Mouse (Mus musculus): Measurements from ENCODE around the gene Hexdc. TPM values are rescaled to one million over a fixed set of nuclear protein-coding genes. Genes with fewer than 3 reads are reported as not detected.

Gene Hexdc
- total RNA-seq (2015) (2.5 and 3.8 TPM in 2 replicates), total RNA-seq (2017) (5.7 and 6.3 TPM in 2 replicates)

DNA sequence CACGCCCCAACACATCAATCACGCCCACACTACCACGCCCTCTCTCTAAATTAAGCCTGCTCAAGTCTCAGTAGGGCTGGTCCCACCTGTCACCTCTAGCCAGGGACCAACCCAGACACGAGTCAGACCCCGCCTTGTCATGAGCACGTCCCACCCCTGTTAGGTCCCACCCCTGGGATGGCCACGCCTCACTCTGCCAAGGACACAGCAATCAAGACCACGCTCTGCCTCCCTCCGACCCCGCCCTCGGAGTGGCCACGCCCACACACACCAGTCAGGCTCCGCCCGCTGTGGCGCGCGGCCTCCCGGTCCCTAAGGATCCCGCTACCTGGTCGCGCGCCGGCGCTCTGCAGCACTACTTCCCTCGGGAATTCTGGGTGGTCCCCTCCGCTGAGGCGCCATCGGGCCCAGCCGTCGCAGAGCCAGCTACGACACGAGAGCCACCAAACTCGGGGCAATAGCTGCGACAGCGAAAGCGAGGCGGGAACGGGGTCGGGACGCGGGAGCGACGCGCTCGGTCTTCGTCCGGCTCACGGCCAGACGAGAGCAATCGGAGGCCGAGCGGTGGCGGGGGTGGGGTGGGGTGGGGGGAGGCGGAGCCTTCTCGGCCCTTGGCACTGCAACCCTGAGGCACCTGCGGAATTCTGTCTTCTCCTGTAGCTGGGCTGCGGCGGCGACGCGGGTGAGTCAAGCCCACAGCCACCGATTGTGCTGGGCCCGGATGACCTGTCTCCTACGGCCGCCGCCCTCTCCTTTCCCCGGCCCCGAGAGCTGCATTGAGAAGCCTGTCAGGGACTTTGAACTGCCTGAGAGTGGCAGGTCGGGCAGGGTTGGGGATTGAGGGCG lies at the start of gene Hexdc, which contains the start of gene Ogfod3:
TSS of gene Hexdc (plus strand) at position 273 of the 846 bp plus-strand sequence.
TSS of gene Ogfod3 (minus strand) at position 551 of the 846 bp plus-strand sequence.
- ATAC-seq (replicated peaks; ENCODE audit: poor library complexity) = peak; percentile 96

DNA sequence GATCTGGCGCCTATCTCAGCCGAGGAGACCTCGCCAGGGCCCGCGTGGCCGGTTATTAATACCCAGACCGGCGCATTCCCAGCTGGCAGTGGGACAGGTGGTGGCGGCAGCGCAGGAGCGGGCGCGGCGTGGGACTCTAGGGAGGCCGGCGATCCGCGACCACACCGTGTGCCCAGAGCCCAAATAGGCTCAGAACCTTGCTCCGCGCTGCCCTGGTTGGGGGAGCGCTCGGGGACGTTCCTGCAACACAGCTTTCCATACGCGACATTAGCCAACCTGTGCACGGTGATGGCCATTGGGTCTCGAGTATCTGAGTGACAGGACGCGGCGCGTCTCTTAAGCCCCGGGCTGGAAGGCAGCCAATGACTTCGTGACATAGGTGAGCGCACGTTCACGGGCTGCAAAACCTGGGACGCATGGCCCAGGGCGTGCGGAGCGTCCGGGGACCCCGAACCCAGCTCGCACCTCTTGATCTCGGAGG lies 47.8 kb upstream of the Hexdc start:
- ATAC-seq (replicated peaks; ENCODE audit: poor library complexity) = peak; percentile 29; the same call in 1 of the 2 replicates

DNA sequence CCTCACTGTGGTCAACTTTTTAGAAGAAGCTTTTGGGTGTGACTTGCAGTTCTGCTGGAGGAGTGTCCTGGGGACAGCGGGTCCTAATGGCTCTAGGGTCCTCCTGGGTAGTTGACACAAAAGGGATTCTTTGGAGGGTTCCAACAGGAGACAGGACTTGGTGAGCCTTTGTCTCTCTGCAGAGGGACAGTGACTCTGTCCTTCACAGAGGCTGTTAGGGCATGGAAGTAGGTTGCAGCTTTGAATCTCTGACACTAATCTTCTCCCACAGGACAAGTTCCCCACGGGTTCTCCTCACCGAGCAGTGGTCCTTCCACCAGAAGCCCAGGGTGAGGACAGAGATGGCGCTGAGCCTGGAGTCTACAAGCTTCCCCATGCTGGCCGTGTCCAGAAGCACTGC lies 44.3 kb upstream of the Hexdc start, which contains the start of gene Uts2r:
TSS of gene Uts2r (plus strand) at position 301 of the 400 bp plus-strand sequence.
- ATAC-seq (replicated peaks; ENCODE audit: poor library complexity) = no peak

DNA sequence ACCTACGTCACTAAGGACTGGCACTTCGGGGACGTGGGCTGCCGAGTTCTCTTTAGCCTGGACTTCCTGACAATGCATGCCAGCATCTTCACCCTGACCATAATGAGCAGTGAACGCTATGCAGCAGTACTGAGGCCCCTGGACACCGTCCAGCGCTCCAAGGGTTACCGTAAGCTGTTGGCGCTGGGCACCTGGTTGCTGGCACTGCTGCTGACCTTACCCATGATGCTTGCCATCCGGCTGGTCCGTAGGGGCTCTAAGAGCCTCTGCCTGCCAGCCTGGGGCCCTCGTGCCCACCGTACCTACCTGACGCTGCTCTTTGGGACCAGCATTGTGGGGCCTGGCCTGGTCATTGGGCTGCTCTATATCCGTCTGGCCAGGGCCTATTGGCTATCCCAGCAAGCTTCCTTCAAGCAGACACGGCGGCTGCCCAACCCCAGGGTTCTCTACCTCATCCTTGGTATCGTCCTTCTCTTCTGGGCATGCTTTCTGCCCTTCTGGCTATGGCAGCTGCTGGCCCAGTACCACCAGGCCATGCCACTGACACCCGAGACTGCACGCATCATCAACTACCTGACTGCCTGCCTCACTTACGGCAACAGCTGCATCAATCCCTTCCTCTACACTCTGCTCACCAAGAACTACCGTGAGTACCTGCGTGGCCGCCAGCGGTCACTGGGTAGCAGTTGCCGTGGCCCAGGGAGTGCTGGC lies 43.4 kb upstream of the Hexdc start:
- no peak for ATAC-seq (replicated peaks; ENCODE audit: poor library complexity)

DNA sequence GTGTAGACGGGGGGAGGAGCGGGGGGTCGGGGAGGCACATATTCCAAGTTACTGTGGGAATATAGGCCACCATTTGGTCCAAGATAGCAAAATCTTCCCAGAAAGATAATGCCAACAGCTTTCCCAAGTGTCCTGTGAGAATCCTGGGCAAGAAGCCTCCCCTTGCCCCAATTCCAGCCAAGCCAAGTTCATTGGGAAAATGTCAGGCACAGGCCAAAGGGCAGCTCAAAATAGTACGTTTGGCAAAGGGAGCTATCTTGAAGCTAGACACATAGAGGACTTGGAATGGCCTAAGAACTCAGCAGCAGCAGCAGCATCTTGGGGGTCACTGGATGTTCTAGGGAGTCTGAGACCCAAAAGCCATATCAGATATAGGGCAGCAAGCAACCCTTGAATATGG lies 40.5 kb upstream of the Hexdc start:
- ATAC-seq (replicated peaks; ENCODE audit: poor library complexity) = no peak

DNA sequence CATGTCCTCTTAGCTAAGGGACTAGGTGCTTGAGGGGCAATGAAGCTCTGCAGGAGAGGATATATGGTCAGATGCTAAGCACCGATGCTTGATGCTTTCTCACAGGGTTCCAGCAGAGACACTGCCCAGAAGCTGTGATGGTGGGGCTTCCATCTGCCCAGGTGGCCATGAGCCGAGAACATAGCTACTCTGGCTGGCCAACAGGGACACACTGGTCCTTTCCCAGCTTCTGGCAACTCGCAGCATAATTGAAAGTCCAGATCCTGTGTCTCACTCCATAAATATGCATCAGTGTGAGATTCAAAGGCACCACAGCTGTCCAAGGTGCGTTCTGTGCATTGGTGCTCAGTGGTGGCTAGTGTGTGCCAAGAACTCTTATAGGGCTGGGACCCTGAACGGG lies 31.0 kb upstream of the Hexdc start:
- no peak for ATAC-seq (replicated peaks; ENCODE audit: poor library complexity)

DNA sequence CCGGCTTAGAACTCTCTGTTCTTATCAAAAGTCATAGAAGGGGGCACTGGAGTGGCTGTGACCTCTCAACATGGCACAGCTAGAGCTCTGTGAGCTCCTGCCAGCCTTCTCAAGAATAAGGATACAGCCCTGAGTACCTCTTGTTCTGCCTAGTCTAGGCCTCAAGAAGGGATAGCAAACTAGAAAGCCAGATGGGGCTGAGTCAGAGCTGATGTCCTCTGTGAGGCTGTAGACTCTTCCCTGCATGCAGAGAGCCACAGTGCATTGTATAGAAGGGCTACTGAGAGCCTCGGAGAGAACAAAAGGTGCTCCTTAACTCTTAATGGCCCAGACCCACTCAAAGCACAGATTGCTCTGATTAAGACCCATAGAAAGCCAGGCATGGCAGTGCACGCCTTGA lies 30.0 kb upstream of the Hexdc start:
- ATAC-seq (replicated peaks; ENCODE audit: poor library complexity) = no peak

DNA sequence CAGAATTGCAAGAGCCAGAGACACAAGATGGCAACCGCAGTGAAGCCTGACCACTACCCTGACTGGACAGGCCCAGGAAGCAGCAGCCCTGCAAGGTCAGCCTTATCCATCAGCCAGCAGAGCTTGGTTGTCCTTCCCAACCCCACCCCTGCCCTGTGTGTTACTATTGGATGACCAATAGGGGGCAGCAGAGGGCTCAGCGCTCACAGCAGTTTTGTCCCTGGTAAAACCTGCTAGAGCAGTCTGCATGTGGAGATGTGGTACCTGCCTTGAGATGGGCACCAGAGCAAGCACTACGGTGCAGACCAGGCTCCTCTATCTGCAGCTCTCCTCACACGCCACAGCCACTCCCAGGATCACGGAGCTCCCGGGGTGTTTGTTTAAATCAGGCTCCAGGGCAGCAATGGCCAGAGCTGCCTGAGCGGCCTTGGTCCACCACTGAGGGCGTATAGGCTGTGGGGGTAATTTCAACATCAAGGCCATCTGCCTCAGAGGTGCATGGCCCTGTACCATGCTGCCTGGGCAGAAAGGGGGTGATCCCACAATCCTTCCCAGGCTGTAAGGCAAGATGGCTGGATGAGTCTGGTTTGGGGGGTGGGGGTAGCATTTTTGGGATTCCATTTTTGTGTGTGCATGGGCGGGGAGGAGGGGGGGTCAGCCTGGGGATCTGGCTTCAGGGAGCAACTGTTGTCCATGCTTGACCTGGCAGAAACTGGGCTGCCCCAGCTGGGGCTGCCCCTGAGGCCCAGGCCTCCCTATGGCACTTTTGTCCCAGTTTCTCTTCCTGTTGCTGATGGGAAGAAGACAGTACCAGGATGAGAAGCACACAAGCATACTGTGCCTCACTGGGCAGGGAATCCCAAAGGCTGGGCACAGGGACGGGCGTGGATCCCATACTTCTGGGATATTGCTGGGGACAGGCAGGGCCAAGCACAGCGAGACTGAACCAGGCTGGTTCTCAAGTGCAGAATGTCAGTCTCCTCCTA lies 27.7 kb upstream of the Hexdc start:
- ATAC-seq (replicated peaks; ENCODE audit: poor library complexity) = peak; percentile 94

DNA sequence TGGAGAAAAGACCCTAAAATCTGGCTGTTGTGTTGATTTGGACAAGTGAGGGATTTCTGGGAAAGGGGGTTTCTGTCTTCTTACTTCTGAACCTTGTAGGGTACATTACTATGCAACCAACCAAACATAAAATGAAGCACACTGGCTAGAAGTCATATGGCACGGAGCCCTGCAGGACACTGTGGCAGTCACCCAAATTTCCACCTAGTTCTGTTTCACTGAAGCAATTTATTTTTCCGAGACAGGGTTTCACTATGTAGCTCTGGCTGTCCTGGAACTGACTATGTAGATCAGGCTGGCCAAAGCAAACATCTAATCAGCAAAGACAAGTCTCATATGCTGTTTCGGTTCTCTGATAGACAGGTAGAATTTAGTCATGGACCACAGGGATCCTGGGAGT lies 14.6 kb upstream of the Hexdc start:
- ATAC-seq (replicated peaks; ENCODE audit: poor library complexity) = no peak

DNA sequence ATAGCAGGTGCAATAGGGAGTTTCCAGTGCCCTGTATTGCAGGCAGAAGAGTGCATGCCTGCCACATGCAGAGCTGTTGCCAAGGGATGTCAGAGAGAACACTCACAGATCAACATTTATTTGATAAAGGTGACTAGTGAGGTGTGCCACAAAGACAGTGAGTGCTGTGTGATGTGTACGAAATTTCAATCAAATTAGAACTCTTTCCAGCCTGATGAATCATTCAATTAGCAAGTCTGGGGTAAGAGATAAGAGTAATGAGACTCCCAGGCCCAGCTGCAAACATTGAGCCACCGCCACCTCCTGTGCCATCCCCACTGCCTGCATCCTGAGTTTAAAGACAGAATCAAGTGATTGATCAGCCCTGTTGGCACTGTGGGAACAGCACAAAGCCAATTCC lies 11.5 kb upstream of the Hexdc start:
- peak; percentile 37; the same call in 1 of the 2 replicates for ATAC-seq (replicated peaks; ENCODE audit: poor library complexity)

DNA sequence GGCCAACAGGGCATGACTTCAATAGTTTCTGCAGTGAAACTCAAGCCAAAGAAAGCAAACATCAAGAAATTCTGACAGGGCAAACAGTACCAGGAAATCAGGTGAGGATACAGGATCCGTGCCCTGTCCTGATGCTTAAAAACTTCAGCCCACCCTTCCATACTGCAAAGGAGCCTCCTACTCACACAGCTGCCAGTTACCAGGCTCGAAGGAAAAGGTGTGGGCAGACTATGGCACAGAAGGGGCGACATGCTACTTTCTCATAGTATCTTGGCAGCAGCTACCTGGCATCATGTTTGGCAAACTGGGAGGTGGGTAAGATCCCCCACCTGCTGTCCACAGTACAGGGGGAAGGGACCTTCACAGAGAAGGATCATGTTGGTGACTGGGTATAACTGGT lies 10.8 kb upstream of the Hexdc start:
- ATAC-seq (replicated peaks; ENCODE audit: poor library complexity) = no peak

DNA sequence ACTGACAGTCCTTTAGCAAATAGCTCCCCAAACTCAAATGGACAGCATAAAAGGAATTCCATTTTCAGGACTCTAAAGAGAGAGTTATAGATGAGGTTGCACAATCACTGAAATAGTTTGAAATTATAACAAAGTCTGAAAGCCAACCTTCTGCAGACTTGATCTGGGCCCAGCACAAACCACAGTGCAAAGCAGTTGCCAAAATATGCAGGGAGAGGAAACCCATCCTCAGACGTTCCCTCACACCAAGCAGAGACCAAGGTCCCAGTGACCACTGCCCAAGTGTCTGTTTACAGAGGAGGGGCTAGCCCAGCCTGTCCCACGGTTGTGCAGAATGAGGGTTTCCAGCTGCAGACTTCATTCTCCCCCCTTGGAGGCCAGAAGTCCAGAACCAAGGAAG lies 5.6 kb upstream of the Hexdc start:
- ATAC-seq (replicated peaks; ENCODE audit: poor library complexity) = no peak

DNA sequence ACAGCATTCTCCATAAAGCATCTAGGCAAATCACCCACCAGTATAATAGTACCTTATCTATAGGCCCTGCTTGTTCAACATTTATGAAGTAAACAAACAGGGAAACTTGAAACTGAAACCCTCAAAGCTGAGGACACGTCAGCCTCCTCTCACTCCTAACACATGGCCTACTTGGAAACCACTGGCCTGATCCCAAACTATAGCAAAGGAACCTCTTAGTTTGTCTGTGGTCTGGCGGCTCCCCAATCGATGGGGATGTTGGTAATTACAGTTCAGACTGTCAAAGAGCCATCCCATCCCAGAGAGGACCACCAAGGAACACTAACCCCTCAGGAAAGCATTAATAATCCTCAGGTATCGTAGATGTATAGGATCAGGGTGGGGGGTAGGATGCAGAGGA lies 4.4 kb upstream of the Hexdc start:
- no peak for ATAC-seq (replicated peaks; ENCODE audit: poor library complexity)

DNA sequence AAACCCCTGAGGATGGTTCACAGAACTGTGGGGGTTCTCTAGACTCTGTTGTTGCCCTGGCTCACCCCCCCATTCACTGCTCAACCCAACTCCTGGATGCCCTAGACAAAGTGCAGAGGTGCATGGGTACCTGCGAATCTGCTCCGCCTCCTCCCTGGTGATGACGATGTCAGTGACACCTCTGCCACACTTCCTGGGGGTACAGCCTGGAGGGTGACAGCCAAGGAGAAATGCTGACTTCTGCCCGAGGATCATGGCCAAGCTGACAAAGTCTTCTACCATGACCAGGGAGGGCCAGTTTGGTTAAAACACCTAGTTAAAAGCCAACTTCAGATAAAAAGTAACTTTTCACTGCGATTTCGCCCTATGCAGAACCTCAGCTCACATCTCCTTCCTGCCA lies 3.5 kb upstream of the Hexdc start:
- no peak for ATAC-seq (replicated peaks; ENCODE audit: poor library complexity)

DNA sequence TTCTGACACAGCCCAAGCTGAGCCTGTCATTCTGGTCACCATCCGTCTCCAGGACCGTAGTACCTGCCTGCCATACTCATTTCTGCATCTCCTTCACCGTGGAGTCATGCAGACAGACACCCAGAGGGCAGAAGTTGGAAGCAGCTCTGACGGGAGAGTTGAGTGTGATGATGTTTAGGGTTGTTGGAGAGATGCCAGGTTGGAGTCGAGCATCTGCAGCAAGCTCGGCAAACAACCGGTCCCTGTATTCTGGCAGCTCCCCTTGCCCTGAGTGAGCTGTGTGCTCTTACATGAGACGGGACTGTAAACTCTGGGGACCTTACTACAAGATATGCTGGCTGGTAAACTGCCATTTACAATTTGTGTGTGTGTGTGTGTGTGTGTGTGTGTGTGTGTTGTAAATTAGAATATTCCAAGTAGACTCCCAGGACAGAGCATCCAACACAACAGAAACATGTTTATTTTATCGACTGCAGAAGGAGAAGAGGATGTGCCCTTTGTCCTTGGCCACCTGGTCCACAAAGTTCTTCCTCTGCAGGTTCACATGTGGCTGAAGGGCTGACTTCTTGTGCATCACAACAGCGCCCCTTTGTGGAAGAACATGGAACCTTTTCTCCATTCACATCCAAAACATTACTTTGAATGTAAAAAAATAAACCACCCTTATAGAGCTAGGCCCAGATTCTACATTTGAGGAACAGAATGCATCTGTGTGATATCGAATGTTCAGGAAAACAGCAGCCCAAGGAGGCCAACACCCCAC lies 2.6 kb upstream of the Hexdc start:
- 0 out of 2 replicates have a peak, but pooled peaks have one; percentile 15 for ATAC-seq (replicated peaks; ENCODE audit: poor library complexity)

DNA sequence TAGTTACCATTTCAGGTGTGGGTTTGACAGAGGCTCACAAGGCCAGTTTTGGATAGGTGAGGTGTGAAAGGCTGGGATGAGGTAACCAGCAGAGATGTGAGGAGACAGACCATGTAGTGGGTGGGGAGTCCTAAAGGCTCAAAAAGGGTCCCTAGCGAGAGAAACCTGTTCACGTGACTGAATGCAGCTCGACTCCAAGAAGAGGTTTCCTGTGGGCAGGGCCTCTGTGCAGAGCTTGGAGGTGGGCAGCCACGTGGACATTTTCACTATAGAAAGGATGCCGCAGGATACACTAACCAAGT lies 423 bp upstream of the Hexdc start:
- ATAC-seq (replicated peaks; ENCODE audit: poor library complexity) = no peak

DNA sequence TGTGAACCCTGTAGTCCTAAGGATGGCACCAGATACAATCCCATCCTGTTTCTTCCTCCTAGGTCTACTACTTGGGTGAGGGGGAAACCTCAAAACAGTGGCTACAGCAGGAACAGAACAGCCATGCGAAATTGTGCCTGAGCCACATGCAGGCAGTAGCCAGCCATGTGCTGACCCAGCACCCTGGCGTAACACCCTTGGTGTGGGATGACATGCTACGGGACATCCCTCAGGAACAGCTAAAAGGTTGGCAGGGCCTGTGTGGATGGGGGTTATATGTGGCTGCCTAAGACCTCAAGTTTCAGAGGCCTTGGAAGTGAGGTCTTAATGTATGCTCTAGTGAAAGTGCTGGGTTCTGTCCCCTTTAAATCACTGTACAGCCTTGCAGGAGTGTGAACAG lies 12.6 kb downstream of the Hexdc start:
- ATAC-seq (replicated peaks; ENCODE audit: poor library complexity) = no peak

DNA sequence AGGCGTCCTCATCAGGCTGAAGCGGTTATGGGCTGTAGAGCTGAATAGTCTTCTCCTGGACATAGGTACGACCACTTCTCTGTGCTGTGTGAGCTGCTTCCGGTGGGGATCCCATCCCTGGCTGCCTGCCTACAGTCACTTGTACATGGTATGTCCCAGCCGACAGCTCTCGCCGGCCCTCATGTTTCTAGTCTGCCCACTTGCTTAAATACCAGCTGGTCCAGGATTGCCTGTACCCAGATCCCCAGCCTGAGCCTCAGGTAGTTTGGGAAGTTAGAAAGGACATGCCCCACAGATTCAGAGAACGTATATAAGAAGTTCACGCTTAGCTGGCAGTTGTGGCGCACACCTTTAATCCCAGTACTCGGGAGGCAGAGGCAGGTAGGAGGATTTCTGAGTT lies 15.5 kb downstream of the Hexdc start:
- ATAC-seq (replicated peaks; ENCODE audit: poor library complexity) = no peak

DNA sequence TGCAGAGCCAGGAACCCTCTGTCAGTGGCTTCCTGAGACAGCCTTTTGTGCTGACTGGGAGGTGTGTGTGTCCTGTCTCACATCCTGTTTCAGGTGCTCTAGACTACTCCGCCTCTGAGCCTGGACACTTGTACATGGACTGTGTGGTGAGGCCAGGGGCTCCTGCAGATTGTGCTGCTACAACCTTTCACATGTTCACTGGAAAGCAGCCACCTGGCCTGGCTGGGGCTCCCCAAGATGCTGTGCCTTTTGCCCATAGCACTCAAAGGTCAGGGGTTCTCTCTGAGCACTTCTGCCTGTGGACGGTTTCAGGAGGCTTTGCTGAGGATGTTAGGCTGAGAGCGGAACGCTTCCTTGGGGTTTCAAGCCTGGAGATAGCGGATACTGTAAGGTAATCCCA lies 16.5 kb downstream of the Hexdc start:
- ATAC-seq (replicated peaks; ENCODE audit: poor library complexity) = no peak
